Mouse (Mus musculus) heart, embryonic 11.5 days (tissue): ENCODE measurements around the gene Gse1. TPM values are rescaled to one million over a fixed set of nuclear protein-coding genes. Genes with fewer than 3 reads are reported as not detected.
A peak's percentile ranks its signal among the peaks of the same experiment; 100 is the strongest.

ENCODE experiments used
- ATAC-seq: fragments of 200-750 bp; cut with Nextera tagmentation; replicated peaks from 2 replicates; pipeline ENCODE4 v1.8.0; 2017; ENCODE audit warnings: moderate library complexity; ENCODE audit not compliant: insufficient number of reproducible peaks, low FRiP score, low TSS enrichment
- H3K27ac ChIP-seq: fragments of 300-500 bp; sonication (generic); 2 replicates; pipeline ENCODE4 v1.5.1; 2014; ENCODE audit warnings: mild to moderate bottlenecking, low read depth, low read length
- H3K27me3 ChIP-seq: fragments of 300-500 bp; sonication (generic); 2 replicates; pipeline ENCODE4 v1.6.1; 2014; ENCODE audit warnings: mild to moderate bottlenecking, low read length, mixed read lengths; ENCODE audit not compliant: control insufficient read depth, insufficient read depth
- H3K36me3 ChIP-seq: fragments of 300-500 bp; sonication (generic); 2 replicates; pipeline ENCODE4 v1.6.1; 2014; ENCODE audit warnings: mild to moderate bottlenecking, low read length, moderate library complexity, mixed read lengths; ENCODE audit not compliant: control insufficient read depth, insufficient read depth
- H3K4me1 ChIP-seq: fragments of 300-500 bp; sonication (generic); 2 replicates; pipeline ENCODE4 v1.6.1; 2014; ENCODE audit warnings: low read length; ENCODE audit not compliant: control insufficient read depth, insufficient read depth
- H3K4me2 ChIP-seq: fragments of 300-500 bp; sonication (generic); 2 replicates; pipeline ENCODE4 v1.6.1; 2014; ENCODE audit warnings: mild to moderate bottlenecking, moderate library complexity
- H3K4me3 ChIP-seq: fragments of 300-500 bp; sonication (generic); 2 replicates; pipeline ENCODE4 v1.5.1; 2014; ENCODE audit warnings: low read depth, low read length
- H3K9ac ChIP-seq: fragments of 300-500 bp; sonication (generic); 2 replicates; pipeline ENCODE4 v1.6.1; 2014; ENCODE audit warnings: mild to moderate bottlenecking, low read depth, low read length, moderate library complexity
- H3K9me3 ChIP-seq: fragments of 300-500 bp; sonication (generic); replicated peaks from 2 replicates; pipeline ENCODE4 v1.6.1; 2016; ENCODE audit warnings: low read length; ENCODE audit not compliant: control insufficient read depth
- WGBS: fragments of 180-500 bp; shearing (Covaris S2); extraction: QIAGEN DNeasy Blood & Tissue Kit; methylation state at CpG from one replicate; pipeline ENCODE4 v1.1.7; 2014; ENCODE audit not compliant: insufficient replicate concordance; 5-methylcytosine and 5-hydroxymethylcytosine counted together
- polyA plus RNA-seq: library from polyadenylated mRNA; unstranded; fragments of >200 nt; fragmentation: Nextera tagmentation; extraction: Ambion mirVana; gene quantifications from 2 replicates; pipeline ENCODE4 v1.2.1, GENCODE M21; 2014

The Gse1 gene
- polyA plus RNA-seq, 1 experiment from 2014 or later, result 12.8 TPM

DNA sequence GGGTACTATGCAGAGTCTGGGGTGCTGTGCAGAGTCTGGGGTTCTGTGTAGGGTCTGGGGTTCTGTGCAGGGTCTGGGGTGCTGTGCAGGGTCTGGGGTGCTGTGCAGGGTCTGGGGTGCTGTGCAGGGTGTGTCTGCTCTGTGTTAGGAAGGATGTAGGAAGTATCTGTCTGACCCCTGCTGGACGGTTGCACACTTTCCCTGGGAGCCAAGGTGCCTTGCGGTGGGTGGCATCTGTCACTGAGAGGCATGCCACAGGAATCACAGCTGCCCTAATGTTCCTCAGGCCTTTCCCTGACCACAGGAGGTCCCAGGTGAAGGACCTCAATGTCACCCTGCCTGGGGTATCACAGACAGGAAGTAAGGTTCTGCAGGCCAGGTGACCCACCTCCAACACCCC is 278.3 kb downstream of the Gse1 start:
- 59% methylated on average over 2 of the region's 2 CpGs for WGBS
- Histone ChIP-seq H3K27ac (no peak overlapping the region), H3K9ac (no peak overlapping the region; the same call in 1 of the 2 replicates), H3K4me1 (peaks cover 89% of the 10 kb centered on the region), H3K27me3 (no peaks in the 10 kb centered on the region), H3K4me3 (no peak overlapping the region), H3K4me2 (no peak overlapping the region), H3K9me3 (no peaks in the 10 kb centered on the region), H3K36me3 (no peaks in the 10 kb centered on the region)
- ATAC-seq, result no peak

DNA sequence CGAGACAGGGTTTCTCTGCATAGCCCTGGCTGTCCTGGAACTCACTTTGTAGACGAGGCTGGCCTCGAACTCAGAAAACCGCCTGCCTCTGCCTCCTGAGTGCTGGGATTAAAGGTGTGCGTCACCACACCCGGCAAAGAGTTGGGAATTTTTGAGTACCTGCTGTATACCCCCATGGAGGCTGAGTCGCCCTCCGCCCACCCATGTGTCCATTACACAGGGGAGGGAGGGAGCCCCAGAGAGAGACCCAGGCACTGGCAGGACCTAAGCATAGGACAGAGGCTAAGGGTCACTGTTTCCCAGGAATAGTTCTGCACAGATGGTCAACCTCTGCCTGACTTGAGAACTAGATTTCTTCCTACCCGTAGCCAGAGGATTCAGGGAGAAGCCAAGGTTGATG is 279.0 kb downstream of the Gse1 start:
- H3K27me3 ChIP-seq, result no peaks in the 10 kb centered on the region
- peaks cover 95% of the 10 kb centered on the region for H3K4me1 ChIP-seq
- no peak overlapping the region for H3K9ac ChIP-seq
- H3K27ac ChIP-seq, result no peak overlapping the region
- H3K9me3 ChIP-seq, result no peaks in the 10 kb centered on the region
- H3K36me3 ChIP-seq, result no peaks in the 10 kb centered on the region
- no peak overlapping the region for H3K4me2 ChIP-seq
- WGBS, result 83% methylated on average over 9 of the region's 9 CpGs
- ATAC-seq, result no peak
- H3K4me3 ChIP-seq, result no peak overlapping the region

DNA sequence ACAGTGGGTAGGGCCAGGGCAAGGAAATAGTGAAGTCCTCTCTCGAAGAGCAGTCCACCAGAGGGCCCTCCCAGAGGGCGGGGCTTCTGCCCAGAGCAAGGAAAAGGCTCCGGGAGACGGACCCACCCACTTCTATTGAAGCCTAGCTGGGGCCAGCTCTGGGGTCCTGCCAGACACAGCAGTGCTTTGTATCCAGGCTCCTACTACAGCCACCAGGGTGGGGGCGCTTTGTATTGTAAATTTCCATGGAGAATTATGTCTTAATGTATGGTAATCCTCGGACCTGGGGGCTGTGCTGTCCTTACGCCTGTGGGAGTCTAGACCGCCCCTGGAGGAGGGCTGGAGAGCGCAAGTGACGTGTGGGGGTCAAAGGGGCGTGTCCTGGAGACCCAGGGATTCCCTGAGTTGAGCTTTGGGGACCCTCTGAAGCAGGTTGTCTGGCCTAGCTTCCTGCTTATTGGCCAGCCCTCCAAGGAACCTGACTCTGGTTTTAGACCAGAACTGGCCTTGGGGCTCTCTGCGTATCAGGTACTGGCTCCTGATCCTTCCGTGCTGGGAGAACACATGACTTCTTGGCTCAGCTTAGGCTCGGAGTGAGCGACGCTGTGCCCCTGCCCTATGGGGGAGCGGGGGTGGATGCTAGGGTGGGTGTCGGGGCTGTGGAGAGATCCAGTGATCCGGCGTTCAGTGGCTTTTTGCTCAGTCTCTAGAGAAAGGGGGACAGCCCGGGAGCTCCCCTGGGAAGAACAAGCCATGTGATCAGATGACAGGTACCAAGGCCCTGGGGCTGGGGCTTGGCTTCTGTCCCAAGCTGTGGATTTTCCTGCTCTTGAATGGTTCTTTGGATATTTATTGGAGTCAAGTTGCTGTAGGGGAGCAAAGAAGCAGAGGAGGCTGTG is 281.1 kb downstream of the Gse1 start:
- Histone ChIP-seq H3K27ac (peak overlapping the region; percentile 68), H3K27me3 (no peaks in the 10 kb centered on the region), H3K4me2 (peak overlapping the region; percentile 64), H3K9ac (peak overlapping the region; percentile 28; the same call in 1 of the 2 replicates), H3K4me1 (peaks cover 94% of the 10 kb centered on the region), H3K4me3 (peak overlapping the region; percentile 30), H3K9me3 (no peaks in the 10 kb centered on the region), H3K36me3 (no peaks in the 10 kb centered on the region)
- 3% methylated on average over 21 of the region's 21 CpGs for WGBS
- ATAC-seq, result no peak; the same call in 1 of the 2 replicates

DNA sequence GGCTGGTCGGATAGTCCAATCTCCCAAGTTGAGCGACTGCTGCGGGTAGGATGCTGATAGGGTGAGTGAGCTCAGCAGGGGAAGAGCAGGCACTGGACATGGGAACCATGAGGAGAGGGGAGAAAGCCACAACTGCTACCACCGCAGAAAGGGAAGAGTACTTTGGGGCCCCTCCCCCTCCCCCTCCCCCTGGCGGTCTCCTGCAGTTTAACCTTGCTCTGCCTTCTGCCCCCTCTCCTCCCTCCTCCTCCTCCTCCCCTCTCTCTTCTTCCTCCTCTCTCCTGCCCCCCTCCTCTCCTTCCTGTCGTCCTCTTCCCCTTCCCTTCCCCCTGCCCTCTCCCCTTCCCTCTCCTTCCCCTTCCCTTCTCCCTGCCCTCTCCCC is 281.8 kb downstream of the Gse1 start:
- Histone ChIP-seq H3K9ac (no peak overlapping the region), H3K4me3 (no peak overlapping the region), H3K36me3 (no peaks in the 10 kb centered on the region), H3K4me2 (peak overlapping the region; percentile 64), H3K9me3 (no peaks in the 10 kb centered on the region), H3K27me3 (no peaks in the 10 kb centered on the region), H3K27ac (peak overlapping the region; percentile 68; the same call in 1 of the 2 replicates), H3K4me1 (peaks cover 90% of the 10 kb centered on the region)
- 6% methylated on average over 5 of the region's 6 CpGs for WGBS
- no peak for ATAC-seq

GRCm38 (mm10) chr8:120510863-120511457 is 282.7 kb downstream of the Gse1 start:
- WGBS, result 27% methylated on average over 5 of the region's 5 CpGs
- no peaks in the 10 kb centered on the region for H3K36me3 ChIP-seq
- no peaks in the 10 kb centered on the region for H3K27me3 ChIP-seq
- H3K9ac ChIP-seq, result peak overlapping the region; percentile 49; the same call in 1 of the 2 replicates
- H3K4me1 ChIP-seq, result peaks cover 89% of the 10 kb centered on the region
- H3K27ac ChIP-seq, result peak overlapping the region; percentile 78
- H3K4me3 ChIP-seq, result no peak overlapping the region
- no peaks in the 10 kb centered on the region for H3K9me3 ChIP-seq
- peak overlapping the region; percentile 29 for H3K4me2 ChIP-seq
- ATAC-seq, result no peak

DNA sequence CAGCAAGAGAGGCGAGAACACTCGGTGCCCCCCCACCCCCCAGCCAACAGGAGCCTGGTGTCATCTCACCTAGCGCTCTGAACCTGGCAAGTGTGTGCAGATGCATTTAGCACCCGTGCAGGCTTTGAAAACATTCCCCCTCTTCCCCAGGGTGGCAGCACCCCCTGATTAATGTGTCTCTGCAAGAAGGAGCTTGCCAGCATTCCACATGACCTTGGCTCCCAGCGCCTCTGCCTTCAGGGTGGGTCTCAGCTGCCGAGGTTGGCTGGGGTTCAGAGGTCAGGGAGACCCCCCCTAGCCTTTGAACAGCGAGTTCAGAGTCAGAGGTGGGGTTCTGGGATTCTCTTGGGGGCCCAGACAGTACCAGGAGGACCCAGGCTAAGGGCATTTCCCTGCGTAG is 283.5 kb downstream of the Gse1 start:
- H3K36me3 ChIP-seq, result no peaks in the 10 kb centered on the region
- H3K4me3 ChIP-seq, result no peak overlapping the region
- peak overlapping the region; percentile 22; the same call in 1 of the 2 replicates for H3K27ac ChIP-seq
- ATAC-seq, result no peak
- WGBS, result 36% methylated on average over 8 of the region's 8 CpGs
- peaks cover 89% of the 10 kb centered on the region for H3K4me1 ChIP-seq
- peak overlapping the region; percentile 29 for H3K4me2 ChIP-seq
- H3K9ac ChIP-seq, result 0 out of 2 replicates have a peak overlapping the region, but pooled peaks have one; percentile 39
- no peaks in the 10 kb centered on the region for H3K27me3 ChIP-seq
- no peaks in the 10 kb centered on the region for H3K9me3 ChIP-seq

GRCm38 (mm10) chr8:120512326-120512725 is 284.1 kb downstream of the Gse1 start:
- no peaks in the 10 kb centered on the region for H3K27me3 ChIP-seq
- no peak overlapping the region for H3K4me3 ChIP-seq
- 0 out of 2 replicates have a peak overlapping the region, but pooled peaks have one; percentile 22 for H3K27ac ChIP-seq
- no peaks in the 10 kb centered on the region for H3K36me3 ChIP-seq
- H3K9ac ChIP-seq, result 0 out of 2 replicates have a peak overlapping the region, but pooled peaks have one; percentile 39
- no peaks in the 10 kb centered on the region for H3K9me3 ChIP-seq
- WGBS, result 48% methylated on average over 11 of the region's 11 CpGs
- H3K4me2 ChIP-seq, result no peak overlapping the region
- peaks cover 92% of the 10 kb centered on the region for H3K4me1 ChIP-seq
- no peak for ATAC-seq

- H3K9me3 ChIP-seq, result no peaks in the 10 kb centered on the region
- H3K27ac ChIP-seq, result no peak overlapping the region
- H3K9ac ChIP-seq, result no peak overlapping the region
- H3K4me2 ChIP-seq, result peak overlapping the region; percentile 14; the same call in 1 of the 2 replicates
- H3K4me1 ChIP-seq, result peaks cover 94% of the 10 kb centered on the region
- ATAC-seq, result no peak
- H3K27me3 ChIP-seq, result no peaks in the 10 kb centered on the region
- no peak overlapping the region for H3K4me3 ChIP-seq
- 40% methylated on average over 6 of the region's 6 CpGs for WGBS
- H3K36me3 ChIP-seq, result no peaks in the 10 kb centered on the region
These were observed 284.9 kb downstream of the Gse1 start for GRCm38 (mm10) chr8:120513145-120513544.
